Mouse (Mus musculus): Measurements from ENCODE around the gene Parg.
"Not testable (repeated sequence)": the region's sequence is repeated elsewhere in the genome, so short reads cannot be mapped to it uniquely, and the experiment has no call there.

Gene Parg

DNA sequence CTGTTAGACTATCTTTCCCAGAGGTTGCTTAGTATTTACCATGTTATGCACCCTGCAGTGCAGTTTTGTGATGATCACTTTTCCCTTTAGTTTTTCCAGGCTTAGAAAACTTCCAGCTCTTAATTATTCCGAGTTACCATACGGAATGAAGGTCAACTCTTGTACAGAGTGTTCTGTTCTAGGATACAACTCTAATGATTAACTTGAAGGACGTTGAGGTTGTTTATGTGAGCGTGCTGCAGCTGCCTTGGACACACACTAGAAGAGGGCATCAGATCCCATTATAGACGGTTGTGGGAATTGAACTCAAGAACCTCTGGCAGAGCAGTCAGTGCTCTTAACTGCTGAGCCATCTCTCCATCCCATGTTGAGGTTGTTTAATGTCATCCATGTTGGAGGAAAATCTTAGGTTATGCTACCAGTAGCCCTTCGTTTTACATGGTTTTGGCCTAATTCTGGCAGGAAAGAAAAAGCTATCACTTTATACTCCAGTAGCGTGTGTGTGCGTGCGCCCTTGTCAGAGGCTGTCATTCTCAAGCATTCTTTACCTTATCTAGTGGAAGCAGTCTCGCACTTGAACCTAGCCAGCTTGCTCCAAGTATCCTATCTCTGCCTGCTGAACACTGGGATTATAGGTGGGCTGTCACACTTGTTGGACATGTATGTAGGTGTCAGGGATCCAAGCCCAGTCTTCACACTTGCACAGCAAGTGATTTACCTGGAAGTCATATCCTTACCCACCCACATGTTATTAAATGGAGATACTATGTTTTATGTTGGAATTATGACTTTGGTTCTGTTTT lies 22.2 kb upstream of the Parg start:
- no peak for DNase-seq

DNA sequence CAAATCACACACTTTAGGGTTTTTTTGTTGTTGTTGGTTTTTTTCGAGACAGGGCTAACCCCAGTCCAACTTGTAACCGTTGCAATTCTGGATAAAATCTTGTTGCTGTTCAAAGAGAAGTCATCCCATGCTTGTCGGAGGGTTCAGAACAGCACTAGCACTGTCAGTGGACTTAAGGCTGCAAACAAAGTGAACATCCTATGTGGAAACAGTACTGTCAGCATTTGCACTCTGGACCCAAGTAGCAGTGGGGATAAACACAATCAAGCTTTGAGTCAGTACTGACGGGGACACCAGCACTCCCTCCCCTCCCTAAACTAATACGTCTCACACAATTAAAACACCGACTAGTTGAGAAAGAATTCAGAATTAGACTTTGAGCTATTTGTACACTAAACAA lies 20.9 kb upstream of the Parg start:
- no peak for DNase-seq

DNA sequence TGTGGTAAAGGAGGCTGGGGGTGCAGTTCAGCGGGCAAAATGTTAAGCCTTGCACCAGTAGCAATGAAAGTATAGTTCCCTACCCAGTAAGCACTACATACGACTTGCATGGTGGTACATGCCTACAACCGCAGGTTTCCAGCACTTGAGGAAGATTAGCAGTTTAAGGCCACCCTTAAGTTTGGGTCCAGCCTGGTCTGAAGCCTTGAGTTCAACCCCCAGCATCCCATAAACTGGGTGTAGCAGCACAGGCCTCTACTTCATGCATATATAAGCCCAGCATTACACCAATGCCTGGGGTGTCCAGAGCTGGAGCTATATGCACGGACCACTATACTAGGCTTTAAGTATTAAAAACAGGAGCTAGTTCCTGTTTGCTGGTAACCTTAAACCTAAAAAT lies 17.9 kb upstream of the Parg start:
- no peak for DNase-seq

DNA sequence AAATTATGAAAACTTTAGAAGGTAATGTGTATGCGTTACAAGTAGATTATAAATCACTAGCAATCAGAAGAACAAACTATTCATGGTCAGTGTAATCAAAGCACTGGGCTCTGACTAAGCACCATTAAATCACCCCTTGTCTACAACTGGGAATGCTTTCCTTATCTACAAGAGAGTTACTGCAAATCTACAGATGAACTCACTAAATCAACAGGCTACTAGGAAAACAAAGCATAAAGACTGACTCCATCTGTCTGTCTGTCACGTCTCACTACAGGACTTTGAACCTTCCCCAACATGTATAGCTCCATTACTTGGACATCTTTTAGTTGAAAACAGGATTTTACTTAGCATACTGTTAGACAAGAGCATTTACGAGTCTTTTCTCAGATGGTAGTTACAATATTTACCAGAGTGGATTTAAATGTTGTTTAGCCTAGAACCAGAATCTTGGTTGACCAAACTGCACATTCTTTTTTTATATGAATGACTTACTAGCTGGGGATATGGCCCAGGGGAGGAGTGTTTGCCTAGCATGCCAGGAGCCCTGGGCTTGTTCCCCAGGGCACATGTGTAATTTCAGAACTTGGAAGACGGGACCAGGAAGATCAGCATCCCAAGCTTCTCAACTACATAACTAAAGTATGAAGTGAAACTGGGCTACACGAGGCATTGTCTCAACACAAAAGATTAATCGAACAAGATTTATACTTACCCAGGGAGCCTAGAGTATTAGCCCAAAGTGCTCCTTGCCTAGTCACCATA lies 10.9 kb upstream of the Parg start:
- DNase-seq: no peak

DNA sequence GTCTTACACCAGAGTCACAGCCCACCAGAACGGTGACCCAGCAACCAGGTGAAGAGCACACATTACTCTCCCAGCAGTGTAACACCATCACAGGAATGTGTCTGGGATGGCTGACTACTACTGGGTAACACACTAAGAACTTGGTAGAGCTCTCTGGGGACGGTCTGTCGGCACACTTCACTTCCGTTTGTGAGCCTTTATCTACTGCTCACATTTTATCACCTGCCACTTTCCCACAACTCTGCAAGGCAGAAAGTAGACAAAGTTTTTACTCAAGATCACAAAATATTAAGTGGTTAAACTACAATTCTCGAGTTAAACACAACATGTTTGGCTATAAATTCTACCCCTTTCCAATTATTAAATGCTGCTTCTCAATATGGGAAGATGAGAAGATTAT lies 9.8 kb upstream of the Parg start:
- no peak for DNase-seq

DNA sequence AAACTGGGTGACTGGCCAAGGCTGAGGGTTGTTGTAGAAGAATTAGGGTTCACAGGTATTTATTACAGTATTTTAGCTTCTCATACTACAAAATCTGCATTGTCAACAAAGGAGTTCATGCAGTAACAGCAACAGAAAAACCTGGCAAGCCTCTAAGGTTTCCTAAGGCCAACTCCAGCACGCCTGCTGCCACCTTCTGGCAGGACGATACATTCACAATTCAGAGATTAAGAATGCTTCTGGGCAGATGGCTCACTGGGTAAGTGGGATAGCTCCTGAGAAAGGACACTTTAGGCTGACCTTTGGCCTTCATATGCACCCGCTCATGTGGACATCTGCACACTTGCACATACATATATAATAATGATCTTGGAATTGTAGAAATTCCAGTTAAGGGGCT lies 9.3 kb upstream of the Parg start:
- peak; percentile 36 to 53 for DNase-seq

DNA sequence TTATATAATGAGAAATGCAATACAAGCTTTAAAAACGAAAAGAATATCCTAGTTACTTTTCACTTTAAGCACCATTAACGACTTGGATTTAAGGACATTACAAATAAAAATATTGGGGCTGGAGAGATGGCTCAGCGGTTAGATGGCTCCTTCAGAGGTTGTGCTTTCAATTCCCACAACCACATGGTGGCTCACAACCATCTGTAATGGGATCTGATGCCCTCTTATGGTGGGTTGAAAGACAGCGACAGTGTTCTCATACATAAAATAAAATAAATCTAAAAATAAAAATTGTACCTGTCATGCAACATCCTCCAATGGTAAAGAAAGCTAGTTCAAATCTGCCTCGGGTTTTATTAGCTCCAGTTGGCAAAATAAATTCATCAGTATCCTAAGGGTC lies 8.2 kb upstream of the Parg start:
- DNase-seq: not testable (repeated sequence)

DNA sequence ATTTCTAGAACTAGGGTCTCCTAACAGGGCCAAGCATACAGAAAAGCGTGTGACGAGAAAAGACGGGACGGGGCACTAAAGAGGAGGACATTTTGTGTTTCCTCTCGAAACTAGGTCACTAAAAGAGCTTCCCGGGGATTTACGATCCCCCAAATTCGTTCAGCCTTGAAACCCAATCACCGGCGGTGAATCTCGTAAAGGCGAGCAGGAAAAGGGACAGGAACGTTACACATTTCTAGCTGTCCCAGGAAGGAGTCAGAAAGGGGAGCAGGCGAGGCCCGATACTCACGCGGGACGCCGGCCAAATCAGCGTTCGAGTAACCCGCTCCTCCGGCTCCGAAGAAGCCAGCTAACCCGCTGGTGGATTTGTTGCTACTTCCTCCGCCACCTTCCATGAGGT lies 395 bp upstream of the Parg start:
- DNase-seq: no peak

DNA sequence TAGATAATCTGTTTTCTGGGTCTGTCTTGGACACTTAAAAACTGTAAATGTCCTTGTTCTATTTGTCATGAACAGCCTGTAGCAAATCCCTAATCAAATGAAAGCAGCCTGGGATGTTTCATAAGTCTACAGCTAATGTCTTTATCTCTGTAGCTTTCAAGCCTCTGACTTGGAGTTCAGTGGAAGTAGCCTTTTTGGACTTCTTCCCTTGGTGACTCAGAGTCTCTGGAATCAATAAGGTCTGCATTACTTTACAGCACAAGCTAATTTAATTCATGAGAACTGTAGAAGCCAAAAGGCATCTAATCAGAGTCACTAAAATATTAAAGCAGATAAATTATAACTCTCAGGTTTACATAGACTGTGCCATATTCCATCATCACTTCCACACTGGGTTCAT lies 24.9 kb downstream of the Parg start:
- no peak for DNase-seq

DNA sequence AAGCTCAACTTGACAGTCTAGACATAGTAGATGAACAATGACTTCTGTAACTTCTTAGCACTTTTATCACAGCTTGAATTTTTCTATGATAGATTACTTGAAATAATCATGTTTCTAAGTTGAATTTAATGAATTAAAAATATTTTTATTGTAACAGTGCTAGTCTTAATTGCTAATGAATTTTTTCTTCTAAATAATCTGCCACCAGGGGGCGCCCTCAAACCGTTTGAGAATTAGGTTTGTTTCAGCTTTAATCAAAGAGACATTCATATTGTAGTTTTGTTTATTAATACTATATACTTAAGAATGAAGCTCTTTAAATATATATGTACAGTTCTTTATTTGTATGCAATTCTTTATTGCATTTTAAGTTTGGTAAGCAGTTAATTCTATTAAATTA lies 27.2 kb downstream of the Parg start:
- DNase-seq: peak; percentile 5 to 29

DNA sequence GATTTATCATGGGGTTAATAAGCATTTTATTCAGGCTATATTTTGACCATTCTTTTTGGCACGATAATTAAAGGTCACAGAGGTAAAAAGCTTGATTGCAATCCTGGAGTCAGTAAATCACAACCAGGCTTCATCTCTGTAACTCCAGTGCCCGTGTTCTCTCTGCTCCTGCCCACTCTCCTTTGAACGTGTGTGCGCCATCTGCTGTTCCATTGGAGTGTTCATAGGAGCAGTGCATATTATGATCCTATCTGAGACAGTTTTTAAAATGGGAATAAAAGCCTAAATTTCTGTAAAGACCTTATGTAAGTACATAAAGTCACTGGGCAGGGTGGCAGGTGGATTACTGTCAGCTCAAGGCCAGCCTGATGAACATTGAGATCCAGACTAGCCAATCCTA lies 40.7 kb downstream of the Parg start:
- no peak for DNase-seq

DNA sequence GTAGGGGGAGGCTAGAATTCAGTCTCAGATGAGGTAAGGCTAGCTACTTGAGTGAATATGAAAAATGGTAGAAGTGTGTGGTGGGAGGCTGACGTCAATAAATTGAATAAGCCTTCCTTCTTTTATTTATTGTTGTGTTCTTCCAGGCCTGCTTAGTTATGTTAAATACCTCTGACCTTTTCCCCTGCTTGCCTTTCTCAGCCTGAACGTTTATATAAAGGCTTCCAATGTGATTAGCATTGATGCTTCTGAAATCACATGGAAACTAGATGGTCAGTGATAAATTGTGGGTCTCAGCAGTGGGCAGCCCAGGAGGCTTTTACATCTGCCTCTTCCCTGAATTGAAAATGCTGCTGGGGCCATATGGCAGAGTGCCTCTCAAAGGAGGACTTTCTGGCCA lies 44.3 kb downstream of the Parg start:
- DNase-seq: no peak

DNA sequence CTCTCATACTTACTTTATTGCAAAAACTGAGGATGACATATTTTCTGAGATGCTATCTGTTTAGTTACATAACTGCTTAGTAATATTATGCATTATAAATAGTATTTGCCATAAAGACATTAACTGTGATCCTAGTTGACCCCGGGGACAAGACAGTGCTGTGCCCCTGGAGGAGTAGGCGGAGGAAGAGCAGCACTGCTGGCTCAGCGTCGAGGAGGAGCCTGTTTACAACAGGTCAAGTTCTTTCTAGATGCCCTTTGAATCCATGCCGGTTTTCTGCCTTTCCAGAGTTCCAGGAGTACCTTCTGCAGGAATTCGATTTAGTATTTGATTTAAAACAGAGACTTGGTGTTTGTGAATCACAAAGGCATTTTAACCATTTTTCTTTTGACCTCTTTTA lies 47.9 kb downstream of the Parg start:
- DNase-seq: no peak

DNA sequence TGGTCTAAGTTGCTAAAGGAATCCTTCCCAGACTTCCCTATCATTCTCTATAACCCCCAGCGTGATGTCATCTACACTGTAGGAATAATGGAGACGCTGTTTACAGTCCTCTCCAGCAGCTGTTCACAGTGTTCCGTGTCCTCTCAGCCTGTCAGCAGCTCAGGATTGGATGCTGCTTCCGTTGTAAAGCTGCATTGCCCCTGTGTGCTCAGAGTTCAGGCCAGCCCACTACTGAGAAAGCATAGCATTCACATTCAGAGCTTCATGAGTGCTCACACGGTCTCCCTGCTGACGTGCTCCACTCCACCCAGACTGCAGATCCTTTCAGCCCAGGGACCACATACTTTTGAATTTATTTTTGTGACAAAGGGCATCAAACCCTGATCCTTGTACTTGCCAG lies 59.1 kb downstream of the Parg start:
- DNase-seq: peak in 1 of 2 experiments; percentile 5

DNA sequence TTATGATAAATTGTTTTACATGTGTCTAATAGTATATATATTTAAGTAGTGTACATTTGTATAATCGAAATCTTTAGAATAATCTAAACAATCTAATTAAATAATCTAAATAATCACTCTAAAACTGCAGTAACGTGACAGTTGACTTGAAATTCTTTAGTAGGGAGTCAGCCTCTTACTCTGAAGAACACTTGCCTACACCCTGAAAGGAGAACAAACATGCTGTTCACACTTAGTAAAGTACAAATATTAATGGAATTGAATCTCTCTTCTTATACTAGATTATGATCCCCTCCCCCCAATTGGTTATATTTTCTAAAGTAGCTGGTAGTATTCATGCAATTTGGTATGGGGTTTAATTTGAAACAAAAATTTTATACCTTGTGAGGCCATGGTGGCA lies 60.0 kb downstream of the Parg start:
- DNase-seq: no peak

DNA sequence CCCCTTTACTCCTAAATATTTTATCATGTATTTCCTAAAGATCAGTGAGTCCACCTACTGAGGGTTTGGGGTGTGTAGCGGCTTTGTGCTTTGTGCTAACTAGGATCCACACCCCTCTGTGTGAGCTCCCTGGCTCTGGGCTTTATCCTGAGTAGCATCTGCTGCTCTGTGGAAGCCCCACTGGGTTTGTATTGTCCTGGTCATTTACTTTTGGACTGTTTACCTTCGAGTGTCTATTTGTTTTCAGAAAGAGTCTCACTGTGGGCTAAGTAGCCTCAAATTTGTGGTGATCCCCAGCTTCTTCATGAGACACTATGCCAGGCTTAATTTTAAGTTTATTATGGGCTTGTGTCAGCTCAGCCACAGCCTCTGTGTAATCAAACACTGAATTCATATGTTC lies 67.2 kb downstream of the Parg start:
- no peak for DNase-seq

DNA sequence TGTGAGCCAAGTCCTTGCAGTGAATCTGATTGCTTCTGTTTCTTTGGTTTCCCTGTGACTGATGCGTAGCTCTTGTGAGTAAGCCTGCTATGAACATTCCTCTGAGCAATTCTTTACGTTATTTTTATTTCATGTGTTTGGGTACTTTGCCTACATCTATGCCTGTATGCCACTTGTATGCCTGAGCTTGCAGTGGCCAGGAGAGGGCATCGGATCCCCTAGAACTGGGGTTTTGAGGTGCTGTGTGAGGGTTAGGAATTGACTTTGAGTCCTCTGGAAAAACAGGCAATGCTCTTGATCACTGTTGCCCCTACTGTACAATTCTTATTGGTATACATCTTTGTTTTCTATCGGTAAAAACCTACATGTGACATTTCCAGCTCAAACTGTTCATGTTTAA lies 67.8 kb downstream of the Parg start:
- no peak for DNase-seq

DNA sequence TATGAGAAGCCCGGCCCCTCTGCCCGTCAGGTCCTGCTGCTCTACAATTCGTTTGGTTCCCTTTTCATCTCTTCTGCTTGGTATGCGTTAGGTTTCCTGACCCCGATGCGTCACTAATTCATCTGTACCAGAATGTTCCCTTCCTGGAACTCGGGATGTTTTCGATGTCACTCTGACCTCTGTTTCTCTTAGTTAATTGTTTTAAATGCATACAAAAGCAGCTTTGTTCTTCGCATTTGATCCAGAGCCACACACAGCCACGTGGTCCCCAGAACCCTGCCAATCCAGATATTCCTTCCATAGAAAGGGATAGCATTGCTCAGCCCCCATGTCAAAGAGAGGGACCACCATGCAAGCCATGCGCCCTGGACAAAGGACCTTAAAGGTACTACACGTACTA lies 99.9 kb downstream of the Parg start:
- DNase-seq: no peak

DNA sequence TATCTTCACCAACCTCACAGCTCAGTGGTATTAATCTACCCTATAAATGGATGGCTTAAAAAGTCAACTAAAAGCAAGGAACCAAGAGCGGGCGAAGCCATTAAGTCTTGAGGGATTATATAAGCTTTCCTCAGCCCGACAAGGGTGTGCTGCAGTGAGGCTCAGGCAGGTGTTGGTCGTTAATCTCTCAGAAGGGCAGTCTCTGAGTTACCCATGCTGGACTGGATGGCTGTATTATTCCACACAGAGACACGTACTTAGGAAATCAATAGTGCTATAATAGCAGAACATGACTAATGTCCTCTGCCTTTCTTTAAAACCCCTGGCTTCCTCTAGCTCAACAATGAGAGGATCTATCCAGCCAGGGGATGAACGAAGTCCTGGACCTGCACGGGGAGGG lies 100.7 kb downstream of the Parg start:
- DNase-seq: no peak

DNA sequence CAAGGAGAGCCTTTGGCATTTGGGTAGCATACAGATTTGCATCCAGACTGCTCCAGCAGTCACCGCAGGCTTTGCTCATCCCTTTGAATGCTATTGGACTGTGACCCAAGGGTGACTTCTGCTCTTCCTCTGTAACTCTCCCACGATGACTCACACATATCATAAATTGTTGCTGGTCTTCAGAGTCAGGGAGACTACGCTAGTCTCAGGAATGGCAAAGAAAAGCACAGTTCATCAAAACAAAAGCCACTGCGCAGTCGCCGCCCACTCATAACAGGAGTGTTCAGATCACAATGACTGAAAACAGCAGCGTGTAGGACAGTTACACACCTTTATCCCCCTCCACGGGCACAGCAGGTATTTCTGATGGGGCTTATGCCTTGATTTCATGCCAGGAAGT lies 103.2 kb downstream of the Parg start:
- DNase-seq: no peak

DNA sequence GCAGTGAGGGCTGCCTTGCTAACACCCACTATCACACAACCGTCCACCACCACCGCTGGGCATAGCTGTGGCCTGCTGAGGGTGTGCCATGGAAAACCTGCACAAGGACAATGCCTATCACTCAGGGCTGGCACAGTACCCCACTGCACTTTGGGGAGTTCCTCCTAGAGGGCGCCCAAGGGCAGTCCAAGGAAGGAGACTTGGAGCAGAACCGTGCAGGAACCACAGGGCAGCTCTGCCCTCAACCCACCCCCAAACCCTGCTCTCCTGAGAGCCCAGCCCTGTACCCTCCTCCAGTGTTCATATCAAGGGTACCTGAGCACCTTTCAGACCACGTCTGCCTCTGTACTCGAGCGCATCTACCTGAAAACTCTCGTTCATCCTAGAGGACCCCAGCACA lies 108.1 kb downstream of the Parg start:
- DNase-seq: peak; percentile 9 to 28

DNA sequence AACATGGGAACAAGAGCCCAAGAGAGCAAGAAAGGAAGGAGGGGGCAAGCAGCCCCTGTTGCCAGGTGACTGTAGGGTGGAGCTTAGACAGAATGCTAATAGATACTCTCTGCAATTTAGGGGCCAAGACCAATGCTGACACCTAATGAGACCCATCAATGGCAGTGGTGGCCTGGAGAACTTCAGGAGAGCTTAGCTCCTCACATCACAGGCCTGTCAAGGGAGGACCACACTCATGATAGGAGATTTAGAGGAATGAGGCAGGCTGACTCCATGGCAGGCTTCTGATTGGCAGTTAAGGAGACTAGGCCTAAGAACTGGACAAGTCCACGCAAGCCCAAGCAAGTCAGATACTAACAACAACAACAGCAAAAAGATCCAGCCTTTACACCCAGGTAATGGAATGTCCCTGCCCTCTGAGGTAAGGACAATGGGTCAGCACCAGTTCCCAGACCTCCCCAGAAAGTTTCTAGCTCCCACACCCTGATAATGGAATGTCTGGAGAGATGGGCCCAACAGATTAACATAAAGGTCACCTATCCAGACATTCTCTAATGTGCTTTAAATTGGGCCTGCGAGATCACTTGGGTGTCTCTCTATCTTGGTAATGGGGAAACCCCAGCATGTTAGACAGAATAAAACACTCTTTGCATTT lies 109.8 kb downstream of the Parg start:
- no peak for DNase-seq

DNA sequence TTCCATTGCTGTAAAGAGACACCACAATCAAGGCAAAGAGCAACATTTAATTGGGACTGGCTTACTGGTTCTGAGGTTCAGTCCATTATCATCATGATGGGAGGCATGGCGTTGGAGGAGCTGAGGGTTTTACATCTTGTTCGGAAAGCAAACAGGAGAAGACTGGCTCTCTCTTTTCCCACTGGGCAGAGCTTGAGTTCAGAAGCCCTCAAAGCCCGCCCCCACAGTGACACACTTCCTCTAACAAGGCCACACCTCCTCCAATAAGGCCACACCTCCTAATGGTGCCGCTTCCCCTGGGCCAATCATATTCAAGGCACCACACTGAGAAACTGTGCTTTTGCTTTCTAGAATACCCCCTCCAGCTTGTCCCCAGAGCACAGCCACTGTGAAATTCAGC lies 116.1 kb downstream of the Parg start:
- DNase-seq: no peak

Data from lung, adult 18-20 months (tissue).